Comparison of ENCODE assay signal across 16 mouse cellular contexts in genomic region chr11:92773570-92773929, GRCm38 (mm10).
"Had no signal": no experiment of that assay in that cellular context is flagged by ENCODE, and none has a peak within 500 bp of the region (broad histone marks: within the 10 kb centered on the region; RNA-seq: fewer than 3 reads in every experiment).

No protein-coding gene starts in this region.

- H3K4me1 ChIP-seq: intestine, embryonic 15.5 days; limb, embryonic 12.5 days; liver, embryonic 13.5 days; megakaryocyte, embryonic 14.5 days; stomach, embryonic 15.5 days had no signal

- H3K27ac ChIP-seq: intestine, embryonic 15.5 days; layer of hippocampus, adult 2 months; limb, embryonic 12.5 days; liver, embryonic 13.5 days; macrophage; stomach, embryonic 15.5 days had no signal

- DNase-seq: kidney, adult 18-20 months; kidney, postnatal 10 days; kidney, postnatal 4 days; liver; liver, embryonic 13.5 days; liver, postnatal 0 days; right cerebral cortex, postnatal 14 days; thymus, adult 2 months; thymus, postnatal 25 days had no signal

- H3K27me3 ChIP-seq: intestine, embryonic 15.5 days; limb, embryonic 12.5 days; liver, embryonic 13.5 days; megakaryocyte, embryonic 14.5 days; stomach, embryonic 15.5 days had no signal

- ATAC-seq: intestine, embryonic 15.5 days; liver, postnatal 0 days; midbrain, embryonic 16.5 days had no signal

- H3K4me3 ChIP-seq: intestine, embryonic 15.5 days; layer of hippocampus, adult 2 months; limb, embryonic 12.5 days; liver, embryonic 13.5 days; megakaryocyte, embryonic 14.5 days; stomach, embryonic 15.5 days had no signal

- H3K9ac ChIP-seq: intestine, embryonic 15.5 days; limb, embryonic 12.5 days; liver, embryonic 13.5 days; liver, postnatal 0 days; stomach, embryonic 15.5 days had no signal

- H3K9me3 ChIP-seq: intestine, embryonic 15.5 days; limb, embryonic 12.5 days; liver, embryonic 13.5 days; stomach, embryonic 15.5 days had no signal

- H3K4me2 ChIP-seq: intestine, embryonic 15.5 days; limb, embryonic 12.5 days; liver, embryonic 13.5 days; stomach, embryonic 15.5 days had no signal

- H3K36me3 ChIP-seq: intestine, embryonic 15.5 days; limb, embryonic 12.5 days; liver, embryonic 13.5 days; stomach, embryonic 15.5 days had no signal
